Mouse (Mus musculus): ENCODE measurements at regions not wholly inside any gene's neighbourhood (a gene's known extent, or its start where the extent isn't known, plus 50 kb on each side); places are given as distances from the start of the nearest gene placed in this dataset.

- no peak overlapping the region for H3K9ac ChIP-seq (replicated peaks; ENCODE audit: low read depth, low read length)
- H3K4me1 ChIP-seq (ENCODE audit: control insufficient read depth, insufficient read depth): no peaks in the 10 kb centered on the region
These were observed 59.1 kb upstream of the Mamdc2 start for GRCm38 (mm10) chr19:23507256-23507851.

More at GRCm38 (mm10) chr19:23507256-23507851, 59.1 kb upstream of the Mamdc2 start:
- no peak for TF ChIP-seq CTCF (IDR thresholded peaks at IDR 0.05; ENCODE audit: low read depth)
- no peak for TF ChIP-seq EP300 (IDR thresholded peaks at IDR 0.05; ENCODE audit: low read depth)
- WGBS: 26% methylated on average over 14 of the region's 14 CpGs
- Histone ChIP-seq H3K4me2 (ENCODE audit: low read depth, low read length) (peak overlapping the region; percentile 17; the same call in 1 of the 2 replicates), H3K27me3 (ENCODE audit: control insufficient read depth, insufficient read depth, low read length) (no peaks in the 10 kb centered on the region), H3K9me3 (replicated peaks; ENCODE audit: control insufficient read depth, low read length) (no peaks in the 10 kb centered on the region), H3K4me3 (ENCODE audit: low read depth, low read length) (no peak overlapping the region), H3K27ac (ENCODE audit: low read depth) (no peak overlapping the region), H3K36me3 (replicated peaks; ENCODE audit: control insufficient read depth, insufficient read depth, low read length) (no peaks in the 10 kb centered on the region)
- DNase-seq (ENCODE audit: low spot score) (no peak), ATAC-seq (ENCODE audit: insufficient read depth, low read depth) (no peak)

Data from heart, postnatal 0 days (tissue).